Mouse (Mus musculus) gastrocnemius, adult 8-10 months (tissue): ENCODE results near the gene Smarcd2. TPM values are rescaled to one million over a fixed set of nuclear protein-coding genes. Genes with fewer than 3 reads are reported as not detected.
"Not testable (repeated sequence)": the region's sequence is repeated elsewhere in the genome, so short reads cannot be mapped to it uniquely, and the experiment has no call there.

Experiments used
- DNase-seq, 2 experiments: peaks; one replicate each; pipeline ENCODE4 v3.0.0; 2022; ENCODE audit warnings: low spot score in 2 of 2
- total RNA-seq, 4 experiments: library from RNA; stranded (reverse); gene quantifications; 2 replicates each; pipeline ENCODE4 v1.2.4; 2022

Gene Smarcd2
- total RNA-seq, 4 experiments from 2014 or later = 8.3 to 11.5 (median 10.0) TPM

GRCm38 (mm10) chr11:106249326-106249725 lies 23.4 kb downstream of the Smarcd2 start:
- DNase-seq = no peak

GRCm38 (mm10) chr11:106246834-106247233 lies 25.9 kb downstream of the Smarcd2 start:
- DNase-seq = no peak

- DNase-seq = not testable (repeated sequence)
These were observed 38.8 kb downstream of the Smarcd2 start for GRCm38 (mm10) chr11:106233978-106234377.

- no peak for DNase-seq
These were observed 52.2 kb downstream of the Smarcd2 start for GRCm38 (mm10) chr11:106220603-106221002.

GRCm38 (mm10) chr11:106216730-106217490 lies 55.9 kb downstream of the Smarcd2 start, which contains the start of gene Ddx42:
Ddx42 (plus strand) TSS chr11:106216926.
- peak; percentile 85 to 88 for DNase-seq

- peak; percentile 90 to 95 for DNase-seq
These were observed 56.6 kb downstream of the Smarcd2 start, which contains the start of gene Ccdc47 for GRCm38 (mm10) chr11:106215927-106216729. Ccdc47 (minus strand) TSS chr11:106216344.

- DNase-seq = no peak
These were observed 57.3 kb downstream of the Smarcd2 start for GRCm38 (mm10) chr11:106215450-106215859.

GRCm38 (mm10) chr11:106214856-106215255 lies 57.9 kb downstream of the Smarcd2 start:
- DNase-seq = no peak

Other genes with a start within 250 kb of the Smarcd2 start
- gene Dcaf7, start 236.1 kb downstream of the Smarcd2 start, total RNA-seq = 10 to 100 TPM; 21.1 to 27.1 (median 25.0) TPM
- gene Taco1, start 206.9 kb downstream of the Smarcd2 start, total RNA-seq = 10 to 100 TPM; 35.8 to 42.1 (median 39.3) TPM
- gene Map3k3, start 188.4 kb downstream of the Smarcd2 start, total RNA-seq = 10 to 100 TPM; 20.6 to 24.8 (median 22.5) TPM
- not detected for gene Gm10840, start 112.1 kb downstream of the Smarcd2 start, total RNA-seq
- 1 to 10 TPM; 2.2 to 2.8 (median 2.4) TPM for gene Limd2, start 112.1 kb downstream of the Smarcd2 start, total RNA-seq
- gene Strada, start 70.8 kb downstream of the Smarcd2 start, total RNA-seq = 10 to 100 TPM; 11.1 to 14.7 (median 12.6) TPM
- 10 to 100 TPM; 59.2 to 76.2 (median 65.5) TPM for gene Ccdc47, start 56.6 kb downstream of the Smarcd2 start, total RNA-seq
- 10 to 100 TPM; 22.8 to 26.9 (median 24.4) TPM for gene Ddx42, start 56.0 kb downstream of the Smarcd2 start, total RNA-seq
- gene Ftsj3, start 16.9 kb downstream of the Smarcd2 start, total RNA-seq = 10 to 100 TPM; 18.0 to 28.8 (median 21.3) TPM
- gene Psmc5, start 16.8 kb downstream of the Smarcd2 start, total RNA-seq = 100 to 1,000 TPM; 125 to 150 (median 137) TPM
- under 1 TPM in 3 of 4 experiments, not detected in 1; 0.07 to 0.13 (median 0.12) TPM for gene Tcam1, start 3.7 kb upstream of the Smarcd2 start, total RNA-seq
- gene Gh, start 28.9 kb upstream of the Smarcd2 start, total RNA-seq = not detected
- under 1 TPM in 3 of 4 experiments, not detected in 1; 0.24 to 0.58 (median 0.25) TPM for gene Cd79b, start 41.8 kb upstream of the Smarcd2 start, total RNA-seq
- 100 to 1,000 TPM; 486 to 711 (median 596) TPM for gene Scn4a, start 80.3 kb upstream of the Smarcd2 start, total RNA-seq
- gene Prr29, start 92.5 kb upstream of the Smarcd2 start, total RNA-seq = 1 to 10 TPM; 3.3 to 5.5 (median 4.3) TPM
- 1 to 10 TPM; 2.3 to 5.2 (median 4.3) TPM for gene Icam2, start 115.1 kb upstream of the Smarcd2 start, total RNA-seq
- 1 to 10 TPM; 6.9 to 8.9 (median 7.6) TPM for gene Ern1, start 214.9 kb upstream of the Smarcd2 start, total RNA-seq